Mouse (Mus musculus) embryonic fibroblast, embryonic 13.5 days (primary cell): Measurements from ENCODE around the gene Odf2.

ENCODE experiments used
- CTCF ChIP-seq: IDR thresholded peaks from 2 replicates; pipeline ENCODE4 v1.5.1; 2011; ENCODE audit warnings: mild to moderate bottlenecking, control low read depth, low read length, moderate library complexity, borderline replicate concordance; ENCODE audit not compliant: insufficient read depth
- POLR2A ChIP-seq: IDR thresholded peaks from 2 replicates; pipeline ENCODE4 v1.6.1; 2011; ENCODE audit warnings: low read depth, mild to moderate bottlenecking, control low read depth, low read length, moderate library complexity

DNA sequence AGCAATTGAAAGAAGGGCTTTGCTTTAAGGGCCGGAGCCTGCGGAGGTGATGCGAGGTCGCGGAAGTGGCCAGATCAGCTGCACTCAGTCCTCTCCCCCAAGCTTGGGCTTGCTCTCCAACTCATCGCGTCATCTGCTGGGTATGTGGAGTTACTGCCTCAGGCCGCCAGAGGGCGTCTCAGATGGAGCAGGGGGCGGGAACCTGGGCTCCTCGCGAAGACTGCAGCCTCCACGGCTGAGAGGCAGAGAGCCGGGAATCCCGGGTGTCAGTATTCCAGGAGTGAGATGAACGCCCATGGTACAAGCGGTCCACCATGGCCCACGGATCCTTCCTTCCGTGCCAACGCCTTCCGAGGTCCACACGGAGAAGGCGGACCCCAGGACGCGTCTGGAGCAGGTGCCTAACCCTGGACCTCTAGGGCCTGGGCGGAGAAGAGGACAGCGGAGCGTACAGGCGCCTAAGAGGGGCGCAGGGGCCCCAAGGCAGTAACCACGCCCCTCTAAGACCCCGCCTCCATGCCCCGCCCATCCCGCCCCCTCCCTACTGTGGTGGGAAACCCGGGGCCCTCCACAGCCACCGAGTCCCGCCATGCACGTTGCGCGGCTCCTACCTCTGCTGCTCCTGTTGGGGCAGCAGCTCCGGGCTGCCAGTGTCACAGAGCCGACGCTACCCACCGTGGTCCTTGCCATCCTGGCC, 19.9 kb upstream of the Odf2 start, which contains the start of gene Cercam:
- TF ChIP-seq CTCF (peak; percentile 89; the same call in 1 of the 2 replicates), POLR2A (peak; percentile 79)
